Comparison of ENCODE assay signal across 8 mouse cellular contexts in genomic region chr7:4921824-4922482, GRCm38 (mm10). TPM values are rescaled to one million over a fixed set of nuclear protein-coding genes. Genes with fewer than 3 reads are reported as not detected.
A peak's percentile ranks its signal among the peaks of the same experiment; 100 is the strongest.
DNase-seq lines count a peak whose midpoint lies in the region; ATAC-seq and TF ChIP-seq lines count a peak whose summit lies in the region.

Gene Nat14, plus strand, starts transcription at chr7:4922028.

- peak within 1 kb of the TSS; percentile 62 for H3K4me2 ChIP-seq in kidney, postnatal 0 days (ENCODE audit: low read length)
- peak within 1 kb of the TSS; percentile 80 for H3K4me2 ChIP-seq in embryonic facial prominence, embryonic 13.5 days
- H3K4me2 ChIP-seq in intestine, embryonic 16.5 days (ENCODE audit: low read depth, low read length), result peak within 1 kb of the TSS; percentile 56
- peak within 1 kb of the TSS; percentile 91 for H3K4me2 ChIP-seq in midbrain, embryonic 14.5 days (ENCODE audit: low read length)

- H3K4me1 ChIP-seq in kidney, postnatal 0 days (replicated peaks; ENCODE audit: insufficient read depth, low read length), result peaks cover 28% of the 10 kb centered on the region
- H3K4me1 ChIP-seq in embryonic facial prominence, embryonic 13.5 days, result peaks cover 57% of the 10 kb centered on the region
- H3K4me1 ChIP-seq in intestine, embryonic 16.5 days (ENCODE audit: control insufficient read depth, insufficient read depth, low read length), result peaks cover 41% of the 10 kb centered on the region
- peaks cover 52% of the 10 kb centered on the region for H3K4me1 ChIP-seq in midbrain, embryonic 14.5 days (ENCODE audit: control insufficient read depth, insufficient read depth, low read length)

- no peak for TF ChIP-seq CTCF in kidney, postnatal 0 days (IDR thresholded peaks at IDR 0.05; ENCODE audit: low read depth)

- DNase-seq in kidney, postnatal 0 days (ENCODE audit: low spot score), result no peak
- DNase-seq in kidney, postnatal 10 days, result no peak
- DNase-seq in midbrain, embryonic 14.5 days, result no peak
- no peak for DNase-seq in spleen, postnatal 36 days (ENCODE audit: low spot score in 2 of 2)
- DNase-seq in right cerebral cortex, adult 2 months (ENCODE audit: low spot score in 2 of 2), result no peak
- DNase-seq in gastrocnemius, postnatal 25 days, result no peak

- H3K4me3 ChIP-seq in kidney, postnatal 0 days (replicated peaks; ENCODE audit: low read depth, low read length), result peak within 1 kb of the TSS; percentile 21
- peak within 1 kb of the TSS; percentile 41 for H3K4me3 ChIP-seq in embryonic facial prominence, embryonic 13.5 days
- peak within 1 kb of the TSS; percentile 21 for H3K4me3 ChIP-seq in intestine, embryonic 16.5 days (ENCODE audit: low read length)
- H3K4me3 ChIP-seq in midbrain, embryonic 14.5 days (replicated peaks; ENCODE audit: low read depth, low read length), result peak within 1 kb of the TSS; percentile 41

- peak within 1 kb of the TSS; percentile 54 for H3K27ac ChIP-seq in kidney, postnatal 0 days
- H3K27ac ChIP-seq in embryonic facial prominence, embryonic 13.5 days, result peak within 1 kb of the TSS; percentile 90
- peak within 1 kb of the TSS; percentile 66 for H3K27ac ChIP-seq in intestine, embryonic 16.5 days (ENCODE audit: low read length)
- H3K27ac ChIP-seq in midbrain, embryonic 14.5 days (replicated peaks; ENCODE audit: low read depth, low read length), result peak within 1 kb of the TSS; percentile 98

- H3K27me3 ChIP-seq in kidney, postnatal 0 days (ENCODE audit: insufficient read depth, low read length), result no peaks in the 10 kb centered on the region
- no peaks in the 10 kb centered on the region for H3K27me3 ChIP-seq in embryonic facial prominence, embryonic 13.5 days
- H3K27me3 ChIP-seq in intestine, embryonic 16.5 days (replicated peaks; ENCODE audit: control insufficient read depth, insufficient read depth, low read length), result no peaks in the 10 kb centered on the region; the same call in 1 of the 2 replicates
- H3K27me3 ChIP-seq in midbrain, embryonic 14.5 days (ENCODE audit: control insufficient read depth, insufficient read depth, low read length), result no peaks in the 10 kb centered on the region

- WGBS in kidney, postnatal 0 days, result 34% methylated on average over 8 of the region's 8 CpGs
- 33% methylated on average over 8 of the region's 8 CpGs for WGBS in embryonic facial prominence, embryonic 13.5 days
- WGBS in intestine, embryonic 16.5 days, result 35% methylated on average over 8 of the region's 8 CpGs
- WGBS in midbrain, embryonic 14.5 days, result 21% methylated on average over 8 of the region's 8 CpGs

- peaks cover 32% of the 10 kb centered on the region for H3K36me3 ChIP-seq in kidney, postnatal 0 days (ENCODE audit: insufficient read depth, low read length)
- peaks cover 43% of the 10 kb centered on the region for H3K36me3 ChIP-seq in embryonic facial prominence, embryonic 13.5 days
- peaks cover 21% of the 10 kb centered on the region for H3K36me3 ChIP-seq in intestine, embryonic 16.5 days (ENCODE audit: control insufficient read depth, insufficient read depth, low read length)
- peaks cover 33% of the 10 kb centered on the region for H3K36me3 ChIP-seq in midbrain, embryonic 14.5 days (ENCODE audit: control insufficient read depth, insufficient read depth, low read length)

- H3K9me3 ChIP-seq in kidney, postnatal 0 days (replicated peaks; ENCODE audit: low read length), result no peaks in the 10 kb centered on the region
- H3K9me3 ChIP-seq in embryonic facial prominence, embryonic 13.5 days, result no peaks in the 10 kb centered on the region
- H3K9me3 ChIP-seq in intestine, embryonic 16.5 days (ENCODE audit: control insufficient read depth, low read length), result no peaks in the 10 kb centered on the region
- H3K9me3 ChIP-seq in midbrain, embryonic 14.5 days (ENCODE audit: control insufficient read depth, low read length), result no peaks in the 10 kb centered on the region

- peak within 1 kb of the TSS; percentile 14; the same call in 1 of the 2 replicates for H3K9ac ChIP-seq in kidney, postnatal 0 days (ENCODE audit: low read depth, low read length)
- H3K9ac ChIP-seq in embryonic facial prominence, embryonic 13.5 days, result peak within 1 kb of the TSS; percentile 58
- peak within 1 kb of the TSS; percentile 69; the same call in 1 of the 2 replicates for H3K9ac ChIP-seq in intestine, embryonic 16.5 days (ENCODE audit: low read depth, low read length)
- H3K9ac ChIP-seq in midbrain, embryonic 14.5 days (replicated peaks; ENCODE audit: low read length), result peak within 1 kb of the TSS; percentile 68

- ATAC-seq in kidney, postnatal 0 days (replicated peaks; ENCODE audit: low FRiP score, low read depth), result no peak
- no peak for ATAC-seq in embryonic facial prominence, embryonic 13.5 days (ENCODE audit: insufficient number of reproducible peaks, insufficient read depth, low FRiP score, low TSS enrichment, low read depth)
- no peak for ATAC-seq in intestine, embryonic 16.5 days
- no peak; the same call in 1 of the 2 replicates for ATAC-seq in midbrain, embryonic 14.5 days (ENCODE audit: low FRiP score, low TSS enrichment)

RNA-seq across cellular contexts. Expression of gene Nat14, which starts in this region (rescaled TPM):
- polyA plus RNA-seq in kidney, postnatal 0 days (2015; fragmentation: Nextera tagmentation; extraction: Ambion mirVana), result 2.1 and 2.6 TPM in 2 replicates
- polyA plus RNA-seq in embryonic facial prominence, embryonic 13.5 days (2015; fragmentation: Nextera tagmentation; extraction: Ambion mirVana), result 3.3 and 4.6 TPM in 2 replicates
- 3.1 and 3.6 TPM in 2 replicates for polyA plus RNA-seq in intestine, embryonic 16.5 days (2015; fragmentation: Nextera tagmentation; extraction: Ambion mirVana)
- 24.0 and 28.9 TPM in 2 replicates for polyA plus RNA-seq in midbrain, embryonic 14.5 days (2014; fragmentation: Nextera tagmentation; extraction: Ambion mirVana)
- 1 to 10 TPM; 3.7 to 5.2 TPM for total RNA-seq in gastrocnemius, postnatal 25 days (2021)

Comparison
In these comparisons a context has a peak if more than half of its experiments do, and no peak if none do; other contexts are left out.
1. H3K9ac ChIP-seq: peak in every context shown above with its lines; median percentile 69 in intestine, embryonic 16.5 days; 68 in midbrain, embryonic 14.5 days; 58 in embryonic facial prominence, embryonic 13.5 days; 14 in kidney, postnatal 0 days.